Mouse (Mus musculus) macrophage (primary cell): ENCODE measurements around the gene Foxj1. TPM values are rescaled to one million over a fixed set of nuclear protein-coding genes. Genes with fewer than 3 reads are reported as not detected.
"Not testable (repeated sequence)": the region's sequence is repeated elsewhere in the genome, so short reads cannot be mapped to it uniquely, and the experiment has no call there.

Experiments
- H3K27ac ChIP-seq: fragments of 350-480 bp; formaldehyde crosslinking; 2 replicates; pipeline ENCODE4 v1.9.0; 2021
- H3K36me3 ChIP-seq: fragments of 350-480 bp; formaldehyde crosslinking; 2 replicates; pipeline ENCODE4 v1.9.0; 2021; ENCODE audit errors: inconsistent target
- H3K4me3 ChIP-seq: fragments of 350-480 bp; formaldehyde crosslinking; 2 replicates; pipeline ENCODE4 v1.9.0; 2021; ENCODE audit errors: inconsistent target
- H3K79me2 ChIP-seq: fragments of 350-480 bp; formaldehyde crosslinking; 2 replicates; pipeline ENCODE4 v1.9.0; 2021; ENCODE audit errors: inconsistent target
- WGBS: methylation state at CpG from one replicate; pipeline ENCODE4 v1.1.7; 2026; ENCODE audit warnings: inconsistent platforms; ENCODE audit not compliant: missing documents; 5-methylcytosine and 5-hydroxymethylcytosine counted together
- polyA plus RNA-seq: library from polyadenylated mRNA; stranded (reverse); fragments of 250-400 nt; gene quantifications from 3 replicates; pipeline ENCODE4 v1.2.4, GENCODE M21; 2018; ENCODE audit warnings: inconsistent platforms

Foxj1 gene
- polyA plus RNA-seq, 1 experiment from 2014 or later, result not detected

DNA sequence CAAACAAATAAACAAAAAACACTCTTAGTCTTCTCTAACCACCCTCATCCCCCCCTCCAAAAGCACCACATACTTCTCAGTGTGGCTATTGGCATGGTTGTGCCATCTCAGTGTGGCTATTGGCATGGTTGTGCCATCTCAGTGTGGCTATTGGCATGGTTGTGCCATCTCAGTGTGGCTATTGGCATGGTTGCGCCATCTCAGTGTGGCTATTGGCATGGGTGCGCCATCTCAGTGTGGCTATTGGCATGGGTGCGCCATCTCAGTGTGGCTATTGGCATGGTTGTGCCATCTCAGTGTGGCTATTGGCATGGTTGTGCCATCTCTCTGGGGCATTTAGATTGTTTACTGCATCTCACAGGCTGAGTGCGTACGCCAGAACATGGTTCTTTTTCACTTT, 25.7 kb upstream of the Foxj1 start:
- H3K36me3 ChIP-seq, result peaks cover 17% of the 10 kb centered on the region; the same call in 1 of the 2 replicates
- not testable (repeated sequence) for H3K4me3 ChIP-seq, H3K79me2 ChIP-seq, H3K27ac ChIP-seq
- 93% methylated on average over 5 of the region's 5 CpGs for WGBS

DNA sequence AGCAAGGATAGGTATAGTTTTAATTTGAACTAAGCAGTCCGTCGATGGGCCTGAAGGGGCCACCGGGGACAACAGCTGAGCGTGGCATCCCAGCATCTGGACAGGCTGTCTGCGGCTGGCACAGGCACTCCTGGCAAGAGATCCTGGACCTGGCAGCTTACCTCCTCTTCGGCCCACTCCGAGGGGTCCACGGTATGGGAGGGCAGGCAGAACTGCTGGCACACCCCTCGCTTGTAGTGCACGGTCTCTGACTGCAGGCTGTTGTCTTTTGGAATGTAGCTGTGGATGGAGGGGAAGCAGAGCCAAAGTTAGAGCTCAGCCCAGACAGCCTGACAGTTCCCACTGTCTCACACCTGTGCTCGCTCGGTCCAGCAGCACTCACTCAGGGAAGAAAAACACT, 24.5 kb upstream of the Foxj1 start:
- H3K4me3 ChIP-seq, result no peak overlapping the region

DNA sequence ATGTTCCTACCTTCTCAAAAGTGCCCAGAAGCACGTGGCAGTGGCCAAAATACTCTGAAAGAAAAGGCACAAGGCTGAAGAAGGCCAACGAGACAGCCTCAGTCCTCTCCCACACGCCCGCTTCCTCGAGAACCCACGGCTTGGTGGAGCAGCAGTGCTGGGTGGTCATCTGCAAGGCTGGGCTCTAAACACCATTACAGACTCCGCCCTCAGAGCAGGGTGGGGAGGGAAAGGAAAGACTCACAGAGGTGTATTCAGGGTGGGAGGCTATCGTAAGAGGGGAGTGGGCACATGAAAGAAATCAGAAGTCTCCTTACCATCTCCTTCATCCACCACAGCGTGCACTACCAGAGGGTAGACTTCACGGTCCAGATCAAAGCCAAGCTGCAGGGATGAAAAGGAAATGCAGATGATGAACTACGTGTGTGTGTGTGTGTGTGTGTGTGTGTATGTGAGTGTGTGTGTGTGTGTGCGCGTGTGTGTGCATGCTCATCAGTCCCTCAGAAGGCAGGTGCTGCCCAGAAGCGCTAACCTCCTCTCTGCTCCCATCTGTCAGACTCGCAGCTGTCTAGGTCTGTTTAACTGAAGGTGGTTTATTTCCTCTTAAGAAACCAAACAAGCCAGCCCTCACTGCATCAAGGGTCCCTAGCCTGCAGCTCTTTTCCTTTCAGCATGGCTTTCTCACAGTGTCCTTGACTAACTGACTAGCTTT, 23.9 kb upstream of the Foxj1 start:
- Histone ChIP-seq H3K36me3 (peaks cover 32% of the 10 kb centered on the region; the same call in 1 of the 2 replicates), H3K79me2 (no peaks in the 10 kb centered on the region), H3K4me3 (no peak overlapping the region), H3K27ac (no peak overlapping the region)
- 91% methylated on average over 13 of the region's 15 CpGs for WGBS

More for the DNA sequence above, 24.5 kb upstream of the Foxj1 start:
- peaks cover 28% of the 10 kb centered on the region; the same call in 1 of the 2 replicates for H3K36me3 ChIP-seq
- WGBS, result 97% methylated on average over 9 of the region's 12 CpGs
- no peak overlapping the region for H3K27ac ChIP-seq
- no peaks in the 10 kb centered on the region for H3K79me2 ChIP-seq

DNA sequence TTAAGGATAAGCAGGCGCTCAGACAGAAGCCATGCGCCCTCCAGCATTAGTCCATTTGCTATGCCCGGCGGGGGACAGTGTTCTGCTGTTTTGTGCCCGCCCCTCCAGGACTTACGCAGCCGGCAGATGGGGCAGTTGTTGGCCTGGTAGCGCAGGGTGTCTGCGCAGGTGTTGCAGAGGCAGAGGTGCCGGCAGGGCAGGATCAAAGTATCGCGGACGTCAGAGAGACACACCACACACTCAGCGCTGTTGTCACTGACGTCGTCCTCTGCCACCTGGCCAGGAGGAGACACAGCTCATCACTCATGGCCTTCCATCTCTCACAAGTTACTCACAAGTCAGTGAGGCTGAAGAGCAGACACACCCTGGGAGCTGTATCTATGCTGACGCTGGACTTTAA, 19.3 kb upstream of the Foxj1 start:
- no peaks in the 10 kb centered on the region for H3K79me2 ChIP-seq
- 97% methylated on average over 16 of the region's 17 CpGs for WGBS
- peaks cover 33% of the 10 kb centered on the region; the same call in 1 of the 2 replicates for H3K36me3 ChIP-seq
- no peak overlapping the region for H3K27ac ChIP-seq
- no peak overlapping the region for H3K4me3 ChIP-seq

DNA sequence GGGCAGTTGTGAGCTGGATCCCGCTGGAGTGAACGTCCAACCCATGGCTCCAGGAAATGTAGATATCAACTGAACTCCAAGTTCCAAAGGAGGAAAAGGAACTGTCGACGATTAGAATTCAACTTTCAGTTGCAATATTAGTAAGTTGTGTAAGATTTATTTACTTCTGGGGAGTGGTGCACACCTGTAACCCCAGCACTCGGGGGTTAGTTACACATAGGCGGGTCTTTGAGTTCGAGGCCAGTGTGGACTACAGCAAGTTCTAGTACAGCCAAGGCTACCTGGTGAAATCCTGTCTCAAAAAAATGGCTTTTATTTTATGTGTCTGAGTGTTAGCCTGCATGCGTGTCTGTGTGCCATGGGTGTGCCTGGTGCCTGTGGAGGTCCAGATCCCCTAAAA, 18.3 kb upstream of the Foxj1 start:
- WGBS, result 92% methylated on average over 8 of the region's 8 CpGs
- Histone ChIP-seq H3K4me3 (no peak overlapping the region), H3K36me3 (peaks cover 23% of the 10 kb centered on the region; the same call in 1 of the 2 replicates), H3K27ac (no peak overlapping the region), H3K79me2 (no peaks in the 10 kb centered on the region)

DNA sequence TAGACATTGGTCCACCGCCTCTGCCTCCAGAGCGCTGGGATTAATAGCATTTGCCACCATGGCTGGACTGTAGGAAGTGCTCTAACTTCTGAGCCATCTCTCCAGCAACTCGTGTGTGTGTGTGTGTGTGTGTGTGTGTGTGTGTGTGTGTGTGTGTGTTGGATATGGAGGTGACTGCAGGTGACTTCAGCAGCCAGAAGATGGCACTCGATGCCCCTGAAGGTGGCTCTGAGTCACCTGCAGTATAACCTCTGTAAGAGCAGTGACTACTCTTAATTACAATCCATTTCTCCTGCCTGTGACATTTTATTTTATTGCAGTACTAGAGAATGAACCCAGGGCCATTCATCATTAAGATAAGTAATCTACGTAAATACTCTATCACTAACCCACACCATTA, 16.1 kb upstream of the Foxj1 start:
- Histone ChIP-seq H3K4me3 (no peak overlapping the region), H3K27ac (no peak overlapping the region), H3K36me3 (peaks cover 21% of the 10 kb centered on the region; the same call in 1 of the 2 replicates), H3K79me2 (no peaks in the 10 kb centered on the region)
- 97% methylated on average over 5 of the region's 5 CpGs for WGBS

DNA sequence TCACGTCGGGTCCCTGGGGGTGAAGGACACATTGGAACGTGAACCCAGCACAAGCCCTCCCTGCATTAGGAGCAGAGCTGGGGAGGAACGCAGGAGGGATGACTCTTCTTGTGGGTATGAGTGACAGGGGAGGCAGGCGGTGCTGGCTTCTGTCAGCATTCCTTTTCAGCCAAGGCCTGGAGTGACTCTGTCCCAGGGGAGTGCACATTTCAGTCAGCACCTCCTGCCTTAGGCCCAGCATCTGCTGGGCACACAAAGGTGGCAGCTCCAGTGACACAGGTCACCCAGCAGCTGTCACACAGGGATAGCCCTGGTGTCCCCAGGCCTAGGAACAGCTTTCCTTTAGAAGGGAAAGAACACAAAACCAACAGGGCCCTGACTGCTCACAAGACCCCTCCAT, 12.8 kb upstream of the Foxj1 start:
- Histone ChIP-seq H3K79me2 (no peaks in the 10 kb centered on the region), H3K27ac (no peak overlapping the region), H3K36me3 (peaks cover 10% of the 10 kb centered on the region), H3K4me3 (no peak overlapping the region)
- 100% methylated on average over 5 of the region's 5 CpGs for WGBS

DNA sequence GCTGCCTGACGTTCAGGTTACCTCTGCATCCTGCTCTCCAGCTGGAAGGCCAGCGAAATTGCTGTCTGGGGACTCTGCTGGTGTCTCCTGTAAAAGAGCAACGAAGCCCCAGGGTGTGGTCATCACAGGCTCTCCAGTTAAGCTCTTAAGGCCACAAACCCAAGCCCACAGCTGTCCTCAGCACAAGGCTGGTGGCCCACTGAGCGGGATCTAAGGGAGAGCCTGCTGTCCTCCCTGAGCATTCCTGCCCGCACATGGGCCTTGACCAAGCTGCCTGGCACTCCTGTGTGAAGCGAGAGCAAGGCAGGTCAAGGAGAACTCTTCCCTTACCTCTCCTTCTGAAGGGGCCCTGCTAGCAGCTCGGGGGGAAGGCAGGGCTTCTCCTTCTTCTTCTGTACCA, 11.8 kb upstream of the Foxj1 start:
- 95% methylated on average over 7 of the region's 7 CpGs for WGBS
- Histone ChIP-seq H3K27ac (no peak overlapping the region), H3K36me3 (peaks cover 10% of the 10 kb centered on the region), H3K79me2 (no peaks in the 10 kb centered on the region), H3K4me3 (no peak overlapping the region)

DNA sequence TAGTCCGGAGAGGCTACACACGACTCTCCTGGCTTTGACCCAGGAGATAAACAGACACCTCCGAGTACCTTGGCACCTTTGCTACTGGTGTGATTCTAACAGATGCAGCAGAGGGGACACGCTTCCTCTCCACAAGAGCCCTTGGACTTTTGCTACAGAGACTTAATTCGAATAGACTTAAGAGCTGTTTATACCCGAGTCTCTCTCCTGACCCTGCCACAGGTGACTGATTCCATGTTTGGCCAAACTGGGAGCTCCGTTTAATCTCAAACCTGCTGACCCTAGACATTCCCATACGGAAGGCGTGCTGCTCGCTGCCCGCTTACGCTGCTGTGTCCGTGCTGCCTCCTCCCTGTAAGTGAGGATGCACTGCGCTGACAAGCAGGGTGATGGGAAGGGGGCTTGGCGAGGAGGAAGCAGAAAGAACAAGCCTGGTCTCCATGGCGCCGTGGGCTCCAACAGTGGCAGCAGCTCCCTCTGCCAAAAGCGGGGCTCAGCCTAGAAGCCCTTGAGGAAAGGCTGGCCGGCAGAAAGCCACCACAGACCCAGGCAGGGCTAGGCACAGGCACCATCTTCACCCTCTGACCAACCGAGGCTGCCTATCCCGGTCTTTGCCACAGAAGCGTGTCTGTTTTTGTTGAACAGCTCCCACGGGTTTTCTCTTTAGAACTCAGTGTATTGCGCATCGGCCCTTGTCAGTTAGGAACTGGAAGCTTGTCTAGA, 7.0 kb upstream of the Foxj1 start:
- peaks cover 8% of the 10 kb centered on the region for H3K36me3 ChIP-seq
- no peak overlapping the region for H3K4me3 ChIP-seq
- WGBS, result 93% methylated on average over 25 of the region's 25 CpGs

DNA sequence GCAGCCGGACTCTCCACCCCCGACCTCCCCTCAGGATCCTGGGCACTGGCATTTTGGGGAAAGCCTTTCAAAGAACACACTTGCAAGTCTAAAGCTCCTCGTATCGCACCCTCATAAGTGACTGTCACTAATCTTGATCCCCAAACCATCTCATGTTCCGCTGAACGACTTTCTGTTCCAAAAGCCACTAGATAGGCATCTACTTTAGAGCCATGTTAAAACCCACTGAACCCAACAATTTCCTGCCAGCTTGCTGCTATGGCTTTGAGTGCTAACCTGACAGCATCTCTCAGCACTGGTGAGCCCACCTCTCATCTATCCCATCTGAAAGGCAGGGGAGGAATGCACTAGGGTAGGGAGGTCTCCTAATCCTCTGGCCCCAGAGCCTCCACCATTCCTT, 2.3 kb upstream of the Foxj1 start:
- Histone ChIP-seq H3K79me2 (no peaks in the 10 kb centered on the region), H3K4me3 (no peak overlapping the region), H3K27ac (no peak overlapping the region), H3K36me3 (no peaks in the 10 kb centered on the region)
- 56% methylated on average over 6 of the region's 6 CpGs for WGBS

More for the DNA sequence above, 7.0 kb upstream of the Foxj1 start:
- H3K27ac ChIP-seq, result no peak overlapping the region
- H3K79me2 ChIP-seq, result no peaks in the 10 kb centered on the region

DNA sequence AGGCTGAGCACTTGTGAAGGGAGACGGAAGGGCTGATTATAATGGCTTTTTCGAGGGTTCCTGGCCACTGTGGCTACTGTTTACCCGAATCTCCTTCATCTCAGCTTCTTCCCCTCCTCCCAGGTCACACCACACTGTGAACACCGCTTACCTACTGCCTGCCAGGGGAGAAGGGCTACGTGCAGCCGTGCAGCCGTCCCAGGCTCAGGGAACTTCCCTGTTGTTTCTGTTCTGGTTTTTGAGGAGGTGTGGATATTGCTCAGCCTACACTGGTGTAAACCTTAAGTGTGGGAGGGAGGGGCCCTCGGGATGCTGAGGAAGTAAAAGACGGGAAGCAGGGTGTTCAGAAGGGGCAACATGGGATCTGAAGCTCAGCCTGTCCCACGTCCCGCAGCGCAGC, 1.8 kb upstream of the Foxj1 start:
- WGBS, result 40% methylated on average over 12 of the region's 12 CpGs

DNA sequence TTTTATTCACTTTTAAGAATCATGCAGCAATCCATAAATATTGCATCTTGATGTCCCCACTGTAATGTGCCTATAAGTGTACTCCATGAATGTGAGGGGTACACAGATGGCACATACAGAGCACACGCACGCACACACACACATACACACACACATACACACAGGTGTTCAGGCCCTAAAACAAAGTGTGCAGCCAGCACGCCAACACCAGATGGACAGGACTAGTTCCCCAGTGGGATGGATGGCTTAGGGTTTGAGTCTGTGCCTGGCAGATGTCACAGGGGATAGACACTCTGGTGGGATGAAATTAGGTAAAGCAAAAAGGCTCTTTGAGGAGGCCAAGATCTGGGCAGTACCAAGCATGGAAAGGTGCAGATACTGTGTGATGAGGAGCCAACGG, 1.2 kb upstream of the Foxj1 start:
- 98% methylated on average over 4 of the region's 4 CpGs for WGBS
- Histone ChIP-seq H3K36me3 (no peaks in the 10 kb centered on the region), H3K79me2 (no peaks in the 10 kb centered on the region), H3K4me3 (no peak overlapping the region), H3K27ac (no peak overlapping the region)

More for the DNA sequence above, 1.8 kb upstream of the Foxj1 start:
- Histone ChIP-seq H3K36me3 (no peaks in the 10 kb centered on the region), H3K79me2 (no peaks in the 10 kb centered on the region), H3K27ac (no peak overlapping the region), H3K4me3 (no peak overlapping the region)

DNA sequence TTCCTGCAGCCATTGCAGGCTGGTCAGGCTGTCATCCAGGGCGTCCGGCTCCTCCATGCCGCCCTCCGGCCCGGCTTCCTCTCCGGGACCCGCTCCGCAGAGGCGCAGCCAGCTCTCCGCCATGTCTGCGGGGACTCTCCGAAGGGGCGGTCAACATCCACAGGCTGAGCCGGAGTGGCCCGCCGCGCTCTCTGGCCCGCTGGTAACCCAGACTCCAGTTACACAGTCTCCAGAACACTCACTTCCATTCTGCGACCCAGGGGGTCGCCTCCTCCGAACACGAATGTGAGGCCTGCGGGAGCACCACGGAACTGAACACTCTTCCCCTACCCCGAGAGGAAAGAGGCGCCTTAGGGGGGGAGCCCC, 799 bp downstream of the Foxj1 start:
- no peaks in the 10 kb centered on the region for H3K36me3 ChIP-seq
- whole genome bisulfite sequencing, result 17% methylated on average over 26 of the region's 26 CpGs
- H3K27ac ChIP-seq, result no peak overlapping the region
- H3K4me3 ChIP-seq, result no peak overlapping the region
- H3K79me2 ChIP-seq, result no peaks in the 10 kb centered on the region

DNA sequence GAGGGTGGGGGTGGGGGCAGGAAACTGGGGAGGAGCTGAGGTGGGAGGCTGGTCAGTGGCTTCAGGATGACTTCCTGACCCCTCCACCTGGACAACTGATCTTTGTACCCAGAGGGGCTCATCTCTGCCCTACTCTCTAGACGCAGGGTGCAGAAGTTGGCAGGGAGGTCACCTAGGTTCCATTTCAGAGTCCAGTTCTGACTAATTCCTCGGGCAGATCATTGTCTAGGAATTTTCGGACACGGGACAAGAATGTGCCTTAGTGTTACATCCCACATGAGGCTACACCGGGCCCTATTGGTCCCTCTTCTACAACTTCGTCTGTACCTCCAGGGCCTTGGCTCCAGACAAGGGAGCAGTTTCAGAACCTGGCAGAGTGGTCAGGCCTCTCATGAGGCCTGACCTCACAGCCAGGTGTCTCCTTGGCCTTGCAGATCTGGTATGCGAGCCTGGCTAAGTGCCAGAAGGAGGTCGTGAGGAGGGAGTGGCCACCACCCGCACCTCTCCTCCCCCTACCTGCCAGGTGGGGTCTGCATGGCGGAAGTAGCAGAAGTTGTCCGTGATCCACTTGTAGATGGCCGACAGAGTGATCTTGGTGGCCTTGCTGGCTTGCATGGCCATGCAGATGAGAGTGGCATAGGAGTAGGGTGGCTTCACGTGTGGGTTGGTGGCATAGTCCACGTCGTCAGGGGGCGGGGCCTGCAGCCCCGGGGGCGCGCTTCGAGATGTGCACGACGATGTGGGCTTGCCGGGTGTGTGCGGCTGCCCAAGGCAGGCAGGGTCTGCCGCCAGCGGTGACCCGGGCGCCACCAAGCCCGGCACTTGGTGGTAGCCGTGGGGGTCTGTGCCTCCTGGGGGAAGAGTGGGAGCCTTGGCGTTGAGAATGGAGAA, 1.4 kb downstream of the Foxj1 start:
- Histone ChIP-seq H3K4me3 (no peak overlapping the region), H3K79me2 (no peaks in the 10 kb centered on the region), H3K27ac (no peak overlapping the region), H3K36me3 (no peaks in the 10 kb centered on the region)
- WGBS, result 38% methylated on average over 29 of the region's 31 CpGs

DNA sequence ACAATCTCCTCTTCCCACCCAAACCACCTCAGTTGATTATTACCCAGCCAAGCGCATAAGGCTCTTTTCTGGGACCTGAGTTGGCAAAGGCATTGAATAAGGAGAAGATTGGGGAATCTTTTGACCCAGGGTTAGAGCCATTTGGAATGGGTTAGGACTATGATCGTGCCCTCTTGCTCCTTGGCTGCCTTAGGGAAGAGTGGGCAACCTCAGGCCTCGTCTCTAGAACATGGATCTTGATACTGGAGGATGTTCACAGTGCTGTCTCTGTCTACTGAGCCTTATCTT, 2.3 kb downstream of the Foxj1 start:
- Histone ChIP-seq H3K27ac (no peak overlapping the region), H3K4me3 (no peak overlapping the region), H3K79me2 (no peaks in the 10 kb centered on the region), H3K36me3 (no peaks in the 10 kb centered on the region)
- 94% methylated on average over 3 of the region's 3 CpGs for WGBS
